Mouse (Mus musculus): ENCODE measurements at regions not wholly inside any gene's neighbourhood (a gene's known extent, or its start where the extent isn't known, plus 50 kb on each side); places are given as distances from the start of the nearest gene placed in this dataset.

- Histone ChIP-seq H3K36me3 (no peaks in the 10 kb centered on the region), H3K4me1 (replicated peaks) (no peaks in the 10 kb centered on the region), H3K9ac (no peak overlapping the region), H3K27ac (no peak overlapping the region), H3K9me3 (no peaks in the 10 kb centered on the region), H3K4me3 (no peak overlapping the region), H3K4me2 (no peak overlapping the region), H3K27me3 (no peaks in the 10 kb centered on the region)
- ATAC-seq (ENCODE audit: low FRiP score), result 0 out of 2 replicates have a peak, but pooled peaks have one; percentile 43
- WGBS, result 47% methylated on average over 1 of the region's 1 CpGs
These were observed 676.7 kb upstream of the Edil3 start for GRCm38 (mm10) chr13:88144591-88144990.

- Histone ChIP-seq H3K9me3 (no peaks in the 10 kb centered on the region), H3K27me3 (no peaks in the 10 kb centered on the region), H3K4me3 (no peak overlapping the region), H3K27ac (no peak overlapping the region), H3K4me1 (replicated peaks) (no peaks in the 10 kb centered on the region), H3K4me2 (no peak overlapping the region), H3K36me3 (no peaks in the 10 kb centered on the region), H3K9ac (no peak overlapping the region)
- WGBS, result 91% methylated on average over 3 of the region's 3 CpGs
- ATAC-seq (ENCODE audit: low FRiP score), result no peak
These were observed 634.7 kb upstream of the Edil3 start for GRCm38 (mm10) chr13:88186579-88186978.

- no peak for ATAC-seq (ENCODE audit: low FRiP score)
- Histone ChIP-seq H3K9ac (no peak overlapping the region), H3K4me3 (no peak overlapping the region), H3K4me1 (replicated peaks) (no peaks in the 10 kb centered on the region), H3K4me2 (no peak overlapping the region), H3K27ac (no peak overlapping the region), H3K36me3 (no peaks in the 10 kb centered on the region), H3K9me3 (no peaks in the 10 kb centered on the region), H3K27me3 (no peaks in the 10 kb centered on the region)
These were observed 619.5 kb upstream of the Edil3 start for GRCm38 (mm10) chr13:88201717-88202323.

GRCm38 (mm10) chr13:88240448-88240847, 580.8 kb upstream of the Edil3 start:
- H3K9ac ChIP-seq, result no peak overlapping the region
- no peak overlapping the region for H3K4me2 ChIP-seq
- no peak overlapping the region for H3K27ac ChIP-seq
- ATAC-seq (ENCODE audit: low FRiP score), result no peak
- H3K36me3 ChIP-seq, result no peaks in the 10 kb centered on the region
- no peaks in the 10 kb centered on the region for H3K4me1 ChIP-seq (replicated peaks)
- no peaks in the 10 kb centered on the region for H3K27me3 ChIP-seq
- no peaks in the 10 kb centered on the region for H3K9me3 ChIP-seq
- H3K4me3 ChIP-seq, result no peak overlapping the region
